Mouse (Mus musculus) retina, embryonic 14.5 days (tissue): ENCODE measurements around the gene Kif6.

Experiments
- DNase-seq: peaks from one replicate; pipeline ENCODE4 v3.0.0-alpha.2; 2015; ENCODE audit warnings: low spot score

Gene Kif6

GRCm38 (mm10) chr17:49894471-49894870 lies 279.5 kb downstream of the Kif6 start:
- no peak for DNase-seq

GRCm38 (mm10) chr17:49898849-49899331 lies 284.0 kb downstream of the Kif6 start:
- peak; percentile 90 for DNase-seq

- no peak for DNase-seq
These were observed 287.7 kb downstream of the Kif6 start for GRCm38 (mm10) chr17:49902613-49903012.

- DNase-seq: no peak
These were observed 308.5 kb downstream of the Kif6 start for GRCm38 (mm10) chr17:49923429-49923828.

GRCm38 (mm10) chr17:49927611-49928010 lies 312.7 kb downstream of the Kif6 start:
- DNase-seq: no peak

GRCm38 (mm10) chr17:49933806-49934205 lies 318.9 kb downstream of the Kif6 start:
- no peak for DNase-seq

GRCm38 (mm10) chr17:49934586-49934985 lies 319.6 kb downstream of the Kif6 start:
- DNase-seq: no peak

- peak; percentile 86 for DNase-seq
These were observed 320.8 kb downstream of the Kif6 start for GRCm38 (mm10) chr17:49935602-49936205.

- no peak for DNase-seq
These were observed 321.3 kb downstream of the Kif6 start for GRCm38 (mm10) chr17:49936214-49936613.

- no peak for DNase-seq
These were observed 324.2 kb downstream of the Kif6 start for GRCm38 (mm10) chr17:49939146-49939545.

- peak; percentile 16 for DNase-seq
These were observed 327.7 kb downstream of the Kif6 start for GRCm38 (mm10) chr17:49942674-49943073.

GRCm38 (mm10) chr17:49951491-49951855 lies 336.5 kb downstream of the Kif6 start:
- peak; percentile 93 for DNase-seq

GRCm38 (mm10) chr17:49951856-49952607 lies 337.1 kb downstream of the Kif6 start:
- DNase-seq: peak; percentile 15

GRCm38 (mm10) chr17:49959021-49959420 lies 344.1 kb downstream of the Kif6 start:
- no peak for DNase-seq
